Mouse (Mus musculus): ENCODE results near the gene Ascc1.

DNA sequence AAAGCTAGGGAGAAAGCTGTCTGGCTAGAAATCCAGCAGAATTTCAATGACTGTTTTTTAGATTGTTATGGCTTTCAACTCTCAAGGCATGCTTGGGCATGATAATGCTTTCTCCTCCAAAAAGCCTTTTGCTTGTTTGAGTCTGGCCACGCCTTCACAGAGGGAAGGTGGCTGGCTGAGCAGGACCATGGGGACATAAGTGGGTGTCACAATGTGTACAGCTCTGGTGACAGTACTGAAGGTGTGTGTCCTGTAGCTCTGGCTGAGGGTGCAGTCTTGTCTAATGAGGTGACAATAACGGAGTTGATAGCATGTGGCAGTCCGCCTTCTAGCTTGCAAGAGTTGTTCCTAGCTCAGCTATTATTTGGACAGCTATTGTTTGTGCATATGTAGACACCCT lies 77.6 kb downstream of the Ascc1 start:
- no peak for TF ChIP-seq CTCF (IDR thresholded peaks at IDR 0.05; ENCODE audit: extremely low read depth, insufficient read length, insufficient replicate concordance, low read depth, low read length)
- no peak for TF ChIP-seq POLR2A (IDR thresholded peaks at IDR 0.05; ENCODE audit: low read depth, low read length)
